Mouse (Mus musculus) urinary bladder, postnatal 14 days (tissue): Measurements from ENCODE around the gene Mrps18c.

Experiments used
- DNase-seq: peaks from one replicate; pipeline ENCODE4 v3.0.0; 2021; ENCODE audit warnings: low spot score

The Mrps18c gene

DNA sequence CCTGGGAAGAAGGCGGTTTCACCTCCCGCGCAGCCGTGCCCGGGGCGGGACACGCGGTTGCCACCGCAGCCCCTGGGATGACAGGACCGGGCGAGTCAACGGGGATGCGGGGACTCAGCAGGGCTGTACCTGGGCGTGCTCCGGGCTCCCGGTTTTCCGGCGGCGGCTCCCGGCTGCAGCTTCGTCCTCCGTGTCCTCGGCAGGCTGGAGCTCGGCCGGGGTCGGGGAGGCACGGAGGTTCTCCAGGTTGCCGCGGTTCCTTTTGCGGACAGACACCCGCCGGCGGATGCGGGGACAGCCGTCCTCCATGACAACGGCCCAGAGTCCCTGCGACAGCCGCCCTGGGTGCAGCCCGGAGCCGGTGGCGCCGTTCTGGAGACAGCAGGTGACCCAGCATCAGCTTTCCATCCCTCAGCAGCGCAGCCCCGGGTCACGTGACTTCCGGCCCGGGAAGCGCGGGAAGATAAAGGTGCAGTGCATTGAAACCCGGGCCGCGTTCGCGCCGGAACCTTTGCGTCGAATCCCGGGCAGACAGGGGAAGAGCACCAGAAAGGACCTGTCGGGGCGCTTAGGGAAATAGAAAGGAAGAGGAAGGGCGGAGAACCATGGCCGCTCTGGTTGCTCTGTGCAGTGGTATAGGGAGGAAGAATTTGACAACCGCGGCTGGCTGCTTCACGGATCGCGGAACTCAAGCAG is at the start of gene Mrps18c, which contains the start of gene Helq:
Gene Mrps18c, plus strand, starts transcription at position 463 of the 696 bp plus-strand sequence.
Gene Helq, minus strand, starts transcription at position 434 of the 696 bp plus-strand sequence.
- DNase-seq = peak; percentile 91

DNA sequence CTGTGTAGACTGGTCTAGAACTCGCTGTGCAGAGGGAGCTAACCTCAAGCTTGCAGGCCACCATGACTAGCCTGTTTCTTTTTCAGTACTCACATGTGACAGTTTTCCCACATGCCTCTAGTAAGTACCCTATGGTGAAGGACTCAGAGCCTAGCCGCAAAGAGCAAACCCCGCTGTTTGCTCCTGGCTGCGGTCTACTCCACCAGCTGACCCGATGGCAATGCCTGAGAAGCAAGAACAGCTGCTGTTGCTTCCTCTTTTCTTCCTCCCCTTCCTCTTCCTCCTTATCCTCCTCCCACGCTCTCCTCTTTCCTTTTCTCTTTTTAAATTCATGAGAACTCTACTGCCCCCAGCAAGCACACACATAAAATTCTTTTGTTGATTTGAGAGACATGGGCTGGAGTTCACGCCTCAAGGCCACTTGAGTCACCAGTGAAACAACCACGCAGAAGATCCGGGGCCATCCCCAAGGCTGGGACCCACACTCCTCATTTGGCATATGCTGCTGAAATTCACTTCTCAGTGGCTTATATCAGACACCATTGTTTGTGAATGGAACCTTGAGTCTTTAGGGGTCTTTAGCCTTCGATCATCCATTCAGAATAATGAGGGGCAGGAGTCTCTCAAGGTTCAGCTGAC is 47.7 kb upstream of the Mrps18c start:
- DNase-seq = no peak

DNA sequence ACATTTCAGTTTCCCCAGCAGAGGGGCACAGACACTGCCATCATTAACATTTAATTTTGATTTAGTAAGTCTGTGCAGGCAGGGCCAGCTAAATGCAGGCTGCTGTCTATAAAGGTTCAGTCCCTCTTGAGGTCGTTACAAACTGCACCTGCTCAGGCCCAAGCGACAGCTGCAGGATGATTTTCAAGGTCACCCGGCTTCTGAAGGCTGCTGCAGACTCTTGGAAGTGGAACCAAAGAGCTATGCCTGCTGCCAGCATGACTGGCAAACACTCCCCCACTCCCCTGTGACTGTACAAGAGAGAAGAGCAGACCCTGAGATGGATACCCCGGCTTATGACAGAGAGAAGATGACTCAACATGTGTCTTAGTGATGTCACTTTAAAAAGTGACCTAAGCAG is 46.8 kb upstream of the Mrps18c start:
- no peak for DNase-seq

DNA sequence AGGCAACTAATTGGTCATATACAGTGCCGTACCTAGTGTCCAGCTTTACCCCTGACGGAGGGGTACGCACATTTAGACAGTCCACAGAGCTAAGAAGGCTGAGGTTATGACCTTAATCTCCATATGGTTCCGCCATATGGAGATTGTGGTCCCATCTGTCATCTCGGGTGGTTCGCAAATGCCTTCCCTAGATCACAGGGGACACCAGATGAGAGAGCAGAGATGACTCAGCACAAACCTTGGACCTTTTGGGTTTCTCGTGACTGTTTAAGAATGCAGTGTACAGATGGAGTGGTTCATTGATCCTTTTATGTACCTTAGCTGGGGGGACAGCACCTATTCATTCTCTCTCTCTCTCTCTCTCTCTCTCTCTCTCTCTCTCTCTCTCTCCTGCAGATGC is 45.0 kb upstream of the Mrps18c start:
- no peak for DNase-seq

DNA sequence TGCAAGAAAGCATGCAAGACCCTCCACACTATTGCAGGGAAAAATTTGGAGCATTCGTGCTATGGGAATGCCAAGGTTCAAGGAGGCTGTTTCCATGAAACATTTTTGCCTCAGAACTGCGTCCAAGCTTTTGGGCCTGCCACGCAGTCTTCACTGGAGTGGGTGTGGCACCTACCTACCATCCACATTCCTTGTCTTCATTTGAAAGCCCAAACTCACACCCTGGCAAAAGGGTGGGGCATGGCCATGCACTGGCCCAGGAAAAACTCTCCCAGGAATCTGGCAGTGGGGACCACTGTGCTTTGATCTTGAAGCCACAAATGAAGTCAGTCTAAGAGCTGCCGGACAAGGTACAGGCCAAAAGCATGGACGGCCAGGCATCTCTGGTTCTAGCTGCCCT is 40.3 kb upstream of the Mrps18c start:
- no peak for DNase-seq

DNA sequence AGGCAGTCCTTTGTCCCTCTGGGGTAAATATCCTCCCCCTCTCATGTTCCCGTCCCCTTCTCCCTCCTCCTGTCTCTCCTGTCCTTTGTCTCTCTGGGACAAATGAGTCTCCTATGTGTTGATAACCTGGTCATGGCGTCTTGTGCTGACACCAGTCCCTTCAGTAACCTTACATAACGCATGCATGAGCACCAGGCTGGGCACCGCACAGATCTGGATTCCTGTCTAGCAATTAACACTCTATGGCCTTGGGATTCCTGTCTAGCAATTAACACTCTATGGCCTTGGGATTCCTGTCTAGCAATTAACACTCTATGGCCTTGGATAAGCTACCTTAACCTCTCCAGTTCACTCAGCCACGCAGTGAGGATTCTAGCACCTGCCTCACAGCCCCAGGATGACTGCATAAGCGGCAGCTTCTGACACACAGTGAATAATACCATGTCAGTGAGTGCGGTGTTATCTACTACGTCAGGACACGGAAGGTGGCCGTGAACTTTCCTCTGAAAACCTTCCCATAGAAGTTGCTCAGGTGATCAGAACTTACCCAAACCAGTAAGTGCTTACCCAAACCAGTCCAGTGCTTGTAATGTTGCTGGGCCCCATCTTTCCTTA is 38.3 kb upstream of the Mrps18c start:
- no peak for DNase-seq

DNA sequence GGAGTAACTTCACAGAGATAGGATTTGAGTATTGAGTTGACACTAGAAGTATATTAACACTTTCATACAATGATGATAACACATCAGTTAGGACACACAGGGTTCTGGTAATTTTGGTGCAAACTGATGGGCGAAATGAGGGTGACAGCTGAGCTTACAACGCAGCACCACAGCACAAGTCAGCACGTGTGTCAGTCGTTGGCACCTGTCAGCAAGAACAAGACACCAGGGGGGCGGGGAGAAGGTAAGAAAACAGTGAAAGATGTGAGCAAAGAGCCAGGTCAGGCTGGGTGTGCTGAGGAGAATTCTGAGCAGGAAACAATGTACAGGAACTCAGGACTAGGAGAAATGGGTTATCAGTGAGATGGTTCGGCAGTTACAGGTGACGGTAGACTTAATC is 36.7 kb upstream of the Mrps18c start:
- no peak for DNase-seq

DNA sequence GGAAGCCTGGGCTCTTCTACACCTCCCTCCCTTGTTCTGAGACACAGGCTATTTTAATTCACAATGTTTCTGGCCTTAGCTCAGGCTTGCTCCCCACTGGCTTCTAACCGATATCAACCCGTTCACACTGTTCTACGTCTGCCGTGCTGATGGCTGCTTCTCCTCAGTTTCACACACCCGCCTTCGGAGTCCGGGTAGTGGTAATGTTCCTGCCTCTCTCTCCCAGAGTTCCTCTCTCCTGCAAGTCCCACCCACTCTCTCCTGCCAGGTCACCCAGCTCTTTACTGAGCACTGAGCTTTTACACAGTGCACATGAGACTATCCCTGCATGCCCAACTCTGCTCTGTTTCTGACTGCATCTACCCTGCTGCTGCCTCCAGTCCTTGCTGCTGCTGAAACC is 32.4 kb upstream of the Mrps18c start:
- DNase-seq = no peak

DNA sequence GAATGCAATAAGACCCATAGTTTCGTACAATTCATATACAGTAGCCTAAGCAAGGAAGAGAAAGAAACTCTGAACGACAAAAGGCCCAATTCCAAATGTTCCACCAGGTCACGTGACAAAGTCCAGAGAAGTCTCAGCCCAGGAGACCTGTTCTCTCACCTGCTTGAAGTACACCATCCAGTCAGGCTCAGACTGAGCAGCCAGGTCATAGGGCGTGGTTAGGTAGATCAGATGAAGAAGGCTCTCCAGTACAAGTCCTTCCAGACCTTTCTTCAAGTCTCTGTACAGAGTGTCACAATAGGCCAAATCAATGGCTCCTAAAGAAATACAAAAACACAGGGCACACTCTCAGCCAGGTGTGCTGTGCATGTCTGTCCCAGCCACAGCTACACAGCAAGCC is 26.9 kb upstream of the Mrps18c start:
- DNase-seq = no peak

DNA sequence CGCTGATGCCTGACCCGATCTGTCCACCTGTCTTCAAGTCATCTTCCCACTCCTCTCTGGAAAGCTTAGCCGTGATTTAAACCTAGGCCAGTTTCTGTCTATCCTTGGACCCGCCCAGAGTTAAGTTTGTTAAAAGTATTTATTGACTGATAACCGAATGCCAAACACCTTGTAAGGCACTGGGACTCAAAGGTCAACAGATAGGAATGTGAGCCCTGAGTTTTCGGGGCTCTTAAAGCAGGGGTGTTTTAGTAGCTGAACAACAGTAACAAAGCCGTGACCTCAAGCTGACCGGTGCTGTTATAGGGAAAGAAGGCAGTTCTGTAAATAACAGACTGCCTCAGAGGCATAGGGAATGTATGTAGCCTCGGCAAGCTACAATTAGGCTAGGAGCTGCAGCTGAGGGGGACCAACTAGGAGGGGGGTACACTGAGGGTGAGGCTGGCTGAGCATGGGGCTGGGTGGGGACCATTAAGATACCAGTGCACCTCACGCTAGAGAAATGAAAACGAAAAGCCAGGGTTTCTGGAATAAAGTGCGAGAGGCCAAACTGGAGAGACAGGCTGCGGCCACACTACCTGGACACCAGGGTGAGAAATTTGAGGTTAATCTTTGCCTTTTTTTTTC is 22.5 kb upstream of the Mrps18c start:
- no peak for DNase-seq

DNA sequence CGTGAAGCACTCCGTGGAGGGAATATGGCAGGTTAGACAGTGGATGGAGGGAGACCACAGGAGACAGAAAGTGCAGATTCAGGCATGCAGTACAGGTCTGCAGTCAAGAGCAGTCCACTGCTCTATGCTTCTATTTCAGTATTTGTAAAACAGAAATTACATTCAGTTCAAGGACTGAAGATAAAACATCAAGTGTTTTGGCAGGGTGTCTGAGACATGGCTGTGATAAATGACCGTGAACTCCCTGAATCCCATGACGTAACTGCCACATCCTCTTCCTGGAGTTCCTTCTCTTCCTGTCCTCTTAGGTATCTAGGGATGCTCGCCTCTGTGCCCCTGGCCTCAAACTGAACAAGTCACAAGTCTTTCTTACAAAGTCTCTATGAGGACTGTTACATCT is 21.5 kb upstream of the Mrps18c start:
- no peak for DNase-seq

DNA sequence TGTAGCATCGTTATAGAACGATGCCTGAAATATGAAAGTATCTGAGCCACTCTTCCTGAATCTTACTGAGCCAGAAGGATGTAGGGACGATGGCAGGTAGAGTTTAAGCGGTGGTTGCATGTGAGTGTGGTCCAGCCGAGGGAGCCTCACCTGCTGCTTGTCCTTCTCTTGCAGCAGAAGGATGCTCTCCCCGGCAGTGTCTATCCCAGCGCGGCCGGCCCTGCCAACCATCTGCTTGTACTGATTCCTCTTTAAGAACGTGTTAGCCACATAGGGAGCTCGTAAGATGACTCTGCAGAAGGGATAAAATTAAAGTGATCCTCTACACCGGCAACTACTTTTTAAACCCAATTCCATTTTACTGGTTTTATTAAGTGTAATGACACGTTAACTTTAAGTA is 19.4 kb upstream of the Mrps18c start:
- no peak for DNase-seq

DNA sequence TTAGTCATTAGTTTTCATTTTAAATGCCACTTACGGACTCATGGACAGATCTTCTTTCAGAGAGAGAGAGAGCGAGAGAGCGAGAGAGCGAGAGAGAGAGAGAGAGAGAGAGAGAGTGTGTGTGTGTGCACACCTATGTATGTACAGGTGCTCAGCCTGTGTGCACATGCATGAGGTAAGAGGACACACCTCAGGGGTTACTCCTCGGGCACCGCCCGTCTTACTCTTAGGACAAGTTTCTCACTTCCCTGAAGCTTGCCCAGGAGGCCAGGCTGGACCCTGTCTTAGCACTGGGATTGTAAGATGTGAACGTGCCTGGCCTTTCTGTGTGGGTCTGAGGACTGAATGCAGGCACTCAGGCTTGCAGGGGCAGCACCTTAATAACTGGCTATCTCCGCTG is 10.9 kb upstream of the Mrps18c start:
- no peak for DNase-seq

DNA sequence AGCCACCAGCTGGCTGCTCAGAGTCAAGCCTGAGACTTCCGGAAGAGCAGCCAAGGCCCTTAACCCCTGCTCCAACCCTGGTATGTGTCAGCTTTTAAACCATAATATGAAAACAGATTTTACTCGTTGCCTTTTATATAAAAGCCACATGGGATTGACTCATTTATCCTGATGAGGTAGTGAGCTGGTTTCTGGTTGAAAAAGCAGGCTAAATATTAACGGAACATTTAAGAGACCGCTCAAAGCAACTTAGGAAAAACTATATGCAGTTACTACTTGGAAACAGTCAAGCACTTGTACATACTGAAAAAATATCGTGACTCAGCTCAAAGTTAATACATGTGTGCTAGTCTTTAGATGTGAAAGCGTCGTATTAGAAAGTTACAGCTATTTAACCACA is 6.2 kb upstream of the Mrps18c start:
- DNase-seq = no peak

DNA sequence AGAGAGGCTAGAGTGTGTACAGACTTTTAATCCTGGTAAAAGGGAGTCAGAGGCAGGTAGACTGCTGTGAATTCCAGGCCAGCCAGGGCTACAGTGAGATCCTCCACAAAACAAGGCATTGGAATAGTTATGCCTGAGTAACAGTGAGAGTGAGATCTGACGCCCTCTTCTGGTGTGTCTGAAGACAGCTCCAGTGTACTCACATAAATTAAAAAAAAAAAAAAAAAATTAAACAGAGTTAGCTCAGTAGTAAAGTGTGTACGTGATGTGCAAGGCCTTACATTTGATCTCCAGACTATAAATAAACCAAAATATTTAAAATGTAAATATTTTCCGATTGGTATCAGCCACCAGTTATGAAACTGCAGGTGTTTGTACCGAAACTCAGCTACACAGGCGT is 4.3 kb upstream of the Mrps18c start:
- no peak for DNase-seq

DNA sequence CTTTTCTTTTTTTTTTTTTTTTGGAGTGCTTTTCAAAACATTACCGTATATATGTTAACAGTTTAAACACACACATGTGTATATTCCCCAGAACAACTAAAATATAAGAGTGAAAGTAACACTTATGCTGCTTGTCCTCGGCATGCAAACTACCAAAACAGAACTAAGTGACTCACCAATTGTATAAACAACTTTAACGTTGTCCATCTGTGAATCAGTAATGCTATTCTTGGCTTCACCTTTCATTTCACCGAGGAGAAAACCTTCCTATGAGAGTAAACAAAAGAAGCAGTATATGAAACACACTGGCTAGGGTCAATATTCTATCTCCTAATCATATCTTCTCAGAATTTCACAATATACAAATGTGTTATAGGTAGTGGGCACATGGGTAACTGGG is 19.9 kb downstream of the Mrps18c start:
- DNase-seq = no peak

DNA sequence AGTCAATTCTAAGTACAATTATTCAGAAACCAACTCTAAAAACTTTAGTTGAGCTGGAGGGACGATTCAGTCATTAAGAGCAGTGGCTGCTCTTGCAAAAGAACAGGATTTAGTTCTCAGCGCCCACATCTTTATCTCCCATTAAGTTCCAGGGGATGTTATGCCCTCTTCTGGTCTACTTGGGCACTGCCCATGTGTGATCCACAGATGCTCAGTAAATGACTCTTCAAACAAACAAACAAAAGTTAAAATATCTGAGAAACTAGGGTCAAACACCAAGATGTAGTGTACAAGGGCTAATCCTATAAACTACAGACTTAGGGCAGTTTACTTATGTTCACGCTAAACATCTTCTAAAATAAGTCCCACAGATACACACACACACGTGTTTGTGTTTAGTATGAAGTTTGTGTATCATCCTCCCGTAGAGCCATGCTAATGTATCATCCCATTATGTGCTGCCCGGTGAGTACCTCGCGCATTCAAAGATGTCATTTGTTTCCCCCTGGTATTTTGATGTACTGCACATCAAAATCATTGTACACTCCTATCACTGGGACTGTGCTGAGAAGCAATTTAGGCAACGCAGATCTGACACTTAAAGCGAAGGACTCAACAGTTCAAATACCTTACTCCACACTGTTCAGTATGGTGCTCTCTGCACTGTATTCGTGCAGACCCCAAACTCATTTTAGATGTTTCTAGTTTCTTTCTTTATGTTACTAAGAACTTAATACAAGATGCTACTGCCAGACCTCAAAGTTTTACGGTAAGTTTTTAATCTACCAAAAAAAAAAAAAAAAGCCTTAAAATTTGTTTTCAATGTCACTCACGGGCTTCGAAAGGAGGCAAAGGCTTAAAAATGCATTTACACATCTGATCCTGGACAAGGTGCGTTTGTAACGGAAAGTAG is 21.4 kb downstream of the Mrps18c start:
- DNase-seq = no peak

DNA sequence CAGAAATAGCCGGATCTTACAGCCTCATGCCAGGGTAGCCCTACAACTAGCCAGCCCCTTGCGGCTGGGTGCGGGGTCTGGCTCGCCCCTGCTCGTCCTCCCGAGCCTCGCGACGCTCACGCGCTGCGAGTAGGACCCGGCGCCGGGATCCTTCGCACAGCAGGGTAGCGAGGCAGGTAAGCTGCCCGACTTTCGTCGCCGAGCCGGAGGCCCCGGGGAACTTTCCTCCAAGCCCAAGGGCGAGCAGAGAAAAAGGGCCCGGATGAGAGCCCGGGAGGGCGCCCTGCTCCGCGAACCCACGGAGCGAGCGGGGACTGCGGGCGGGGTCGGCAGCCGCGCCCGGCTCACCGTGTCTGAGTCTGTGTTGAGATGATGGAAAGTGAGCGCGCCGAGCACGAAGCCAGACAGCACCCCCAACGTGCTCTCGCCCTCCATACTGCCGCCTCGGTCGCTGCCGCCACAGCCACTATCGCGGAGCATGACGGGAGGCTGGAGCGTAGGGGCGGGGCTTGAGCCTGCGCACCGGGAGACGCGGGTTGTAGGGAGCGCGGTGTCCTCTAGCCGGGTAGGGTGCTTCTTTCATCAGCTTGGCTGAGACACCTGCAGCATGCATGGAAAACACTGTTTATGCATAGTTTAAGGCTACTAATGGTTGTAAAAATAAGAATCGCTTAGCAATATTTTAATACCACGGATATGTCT is 22.2 kb downstream of the Mrps18c start, which contains the start of gene Abraxas1:
Gene Abraxas1, minus strand, starts transcription at position 483 of the 702 bp plus-strand sequence.
- peak; percentile 86 for DNase-seq

DNA sequence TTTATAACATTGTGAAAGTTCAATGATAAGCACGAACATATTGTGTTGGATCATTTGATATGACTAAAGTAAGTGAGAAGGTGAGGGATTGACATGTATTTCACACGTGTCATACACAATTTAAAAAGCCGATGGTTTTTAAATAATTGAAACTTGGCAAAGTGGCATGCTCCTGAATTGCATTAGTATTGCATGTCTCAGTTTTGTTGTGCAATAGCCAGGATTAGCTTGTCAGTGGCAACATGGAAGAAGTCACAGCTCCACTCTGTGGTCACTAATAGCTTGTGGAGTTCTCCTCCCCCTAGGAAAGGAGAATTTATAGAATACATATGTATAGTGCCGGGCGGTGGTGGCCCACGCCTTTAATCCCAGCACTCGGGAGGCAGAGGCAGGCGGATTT is 22.9 kb downstream of the Mrps18c start:
- no peak for DNase-seq

DNA sequence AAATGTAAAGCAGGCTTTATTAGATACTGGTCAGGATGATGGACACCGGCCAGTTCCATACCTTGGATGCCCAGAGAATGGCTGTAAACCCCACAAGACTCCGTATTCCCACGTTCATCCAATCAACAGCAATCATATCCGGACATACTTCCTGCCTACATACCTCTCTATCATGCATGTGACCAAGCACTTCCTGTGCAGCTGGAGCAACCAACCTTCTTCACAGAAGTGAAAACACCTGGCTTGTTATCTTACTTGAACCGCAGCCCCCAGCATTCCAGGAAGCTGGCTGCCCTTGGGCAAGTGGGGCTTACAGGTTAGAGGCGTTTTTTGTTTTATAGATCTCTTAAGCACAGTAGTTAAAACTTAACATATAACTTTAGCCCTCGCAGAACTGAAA is 24.4 kb downstream of the Mrps18c start:
- DNase-seq = no peak

DNA sequence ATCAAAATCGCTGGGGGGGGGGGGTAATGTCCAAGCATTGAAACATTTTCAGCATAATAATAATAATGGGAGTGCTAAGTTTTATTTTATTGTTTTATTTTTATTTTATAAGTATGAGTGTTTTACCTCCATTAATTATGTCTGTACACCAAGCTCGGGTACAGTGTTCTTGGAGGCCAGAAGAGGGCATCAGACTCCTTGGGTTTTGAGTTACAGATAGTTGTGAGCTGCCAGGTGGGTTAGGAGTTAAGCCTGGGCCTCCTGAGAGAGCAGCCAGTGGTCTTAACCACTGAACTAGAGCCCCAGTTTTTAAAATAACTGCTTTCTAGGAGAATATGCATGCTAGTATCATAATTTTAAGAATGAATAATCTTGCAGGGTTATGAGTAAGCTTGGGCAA is 27.5 kb downstream of the Mrps18c start:
- no peak for DNase-seq
